Mouse (Mus musculus) ES-Bruce4 (cell line): ENCODE measurements around the gene Cntnap2.
"Not testable (repeated sequence)": the region's sequence is repeated elsewhere in the genome, so short reads cannot be mapped to it uniquely, and the experiment has no call there.

ENCODE experiments used
- CTCF ChIP-seq: IDR thresholded peaks from one replicate; pipeline ENCODE4 v1.8.1; 2011; ENCODE audit warnings: low read depth, low read length
- EP300 ChIP-seq: IDR thresholded peaks from 2 replicates; pipeline ENCODE4 v1.6.1; 2011; ENCODE audit warnings: low read depth, low read length; ENCODE audit not compliant: insufficient read depth
- POLR2A ChIP-seq: IDR thresholded peaks from one replicate; pipeline ENCODE4 v1.8.1; 2011; ENCODE audit warnings: low read length; ENCODE audit not compliant: insufficient read depth

- TF ChIP-seq EP300, CTCF, POLR2A: not testable (repeated sequence)
These were observed 2122.2 kb downstream of the Cntnap2 start for GRCm38 (mm10) chr6:47181372-47181771.
